Mouse (Mus musculus): ENCODE results near the gene Ccnt1.
"Not testable (repeated sequence)": the region's sequence is repeated elsewhere in the genome, so short reads cannot be mapped to it uniquely, and the experiment has no call there.

Ccnt1 gene

DNA sequence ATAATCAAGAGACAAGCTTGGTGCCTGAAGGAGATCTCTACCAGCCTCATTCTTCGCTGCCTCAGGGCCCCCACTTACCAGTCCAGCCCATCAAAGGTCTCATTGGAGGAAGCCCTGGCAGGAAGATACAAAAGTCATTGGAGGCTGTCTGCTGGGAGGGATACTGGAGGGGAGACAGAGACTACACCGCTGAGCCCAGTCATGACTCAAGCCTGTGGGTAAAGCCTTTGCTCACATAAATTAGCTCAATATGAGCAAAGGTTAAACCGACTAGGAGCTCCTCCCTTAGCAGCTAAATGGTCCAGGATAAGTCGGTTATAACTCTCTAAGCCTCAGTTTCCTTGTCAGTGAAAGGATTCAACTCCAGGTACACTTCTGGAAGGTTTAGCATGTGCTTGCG, 24.3 kb upstream of the Ccnt1 start:
- no peak for DNase-seq (ENCODE audit: low spot score in 2 of 2)

DNA sequence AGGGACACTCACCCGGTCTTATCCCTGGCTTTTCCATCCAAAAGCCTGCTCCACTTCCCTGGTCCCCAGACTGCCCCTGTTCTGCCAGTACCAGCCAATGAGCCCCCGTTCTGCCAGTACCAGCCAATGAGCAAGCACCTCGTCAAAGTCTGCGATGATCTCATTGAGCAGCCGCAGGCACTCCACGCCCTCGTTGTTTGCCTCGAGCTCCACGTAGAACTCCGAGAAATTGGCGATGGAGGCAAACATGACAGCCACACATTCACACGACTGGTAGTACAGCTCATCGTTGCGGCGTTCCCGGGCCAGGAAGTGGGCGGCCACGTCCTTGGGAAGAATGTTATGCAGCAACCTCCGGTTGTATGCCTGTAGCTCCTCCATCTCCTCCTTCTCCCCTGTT, 23.5 kb upstream of the Ccnt1 start:
- peak in 1 of 2 experiments; percentile 60 for DNase-seq (ENCODE audit: low spot score in 2 of 2)

DNA sequence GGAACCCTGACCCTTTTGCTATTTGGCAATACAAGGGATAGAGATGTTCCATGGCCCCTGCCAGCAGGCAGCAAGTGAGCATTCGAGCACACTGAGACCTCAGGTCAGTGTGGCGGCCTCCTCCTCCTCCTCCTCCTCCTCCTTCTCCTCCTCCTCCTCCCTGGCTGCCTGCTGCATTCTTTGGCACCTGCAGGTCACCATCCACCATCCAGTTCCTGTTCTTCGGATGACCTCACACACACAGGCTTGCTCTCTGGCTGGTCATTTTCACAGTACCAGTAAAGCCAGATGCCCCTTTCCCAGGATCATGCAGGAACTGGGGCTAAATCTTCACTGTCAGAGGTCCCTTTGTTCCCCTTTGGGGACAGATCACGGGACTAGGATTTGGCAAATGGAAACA, 20.7 kb upstream of the Ccnt1 start:
- DNase-seq (ENCODE audit: low spot score in 2 of 2): no peak

DNA sequence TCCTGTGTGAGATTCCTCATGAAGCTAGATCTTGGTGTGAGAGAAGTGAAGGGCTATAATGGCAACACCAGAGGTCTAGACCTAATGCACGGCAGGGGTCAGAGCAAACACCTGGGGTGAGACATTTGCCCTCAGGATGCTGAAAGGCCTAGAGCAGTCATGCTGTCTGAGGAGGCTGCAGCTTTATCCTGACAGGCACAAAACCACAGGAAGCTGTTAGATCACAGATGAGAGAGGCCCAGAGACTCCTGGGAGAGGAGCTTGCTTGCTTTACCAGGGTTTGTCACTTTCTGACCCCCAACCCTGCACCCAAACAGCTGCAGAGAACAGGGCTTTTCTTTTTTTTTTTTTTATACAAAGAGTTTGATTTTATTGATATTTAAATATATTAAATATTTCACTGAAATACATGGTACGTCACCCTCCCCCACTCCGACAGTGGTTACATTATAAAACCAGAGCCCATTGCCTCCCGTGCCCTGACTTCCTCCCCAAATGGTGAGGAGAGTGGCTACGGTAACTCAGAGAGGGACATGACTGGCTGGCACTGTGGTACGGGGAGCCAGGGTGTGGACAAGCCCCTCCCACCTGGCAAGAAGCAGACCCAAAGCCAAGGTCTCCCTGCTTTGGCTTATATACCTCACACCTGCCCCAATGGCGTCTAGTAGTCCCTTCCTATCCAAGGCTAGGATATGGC, 19.1 kb upstream of the Ccnt1 start:
- DNase-seq (ENCODE audit: low spot score in 2 of 2): no peak

DNA sequence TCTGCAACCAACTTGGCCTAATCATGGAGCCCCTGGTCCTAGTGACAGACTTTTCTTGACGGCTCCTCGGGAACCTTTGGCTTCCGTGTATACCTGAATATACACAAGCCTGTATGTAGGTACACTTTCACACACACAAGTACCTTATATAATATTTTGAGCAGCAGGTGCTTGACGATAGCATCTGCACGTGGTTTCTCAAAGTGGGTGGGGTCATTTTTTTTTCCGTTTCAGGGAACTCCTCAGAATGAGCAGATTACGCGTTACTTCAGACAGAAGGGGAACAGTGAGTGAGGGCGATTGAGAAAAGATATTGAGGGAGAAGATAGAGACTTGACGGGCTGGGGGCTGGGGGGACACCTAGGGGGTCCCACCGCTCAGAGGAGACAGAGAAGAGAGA, 17.0 kb upstream of the Ccnt1 start:
- DNase-seq (ENCODE audit: low spot score in 2 of 2): no peak

DNA sequence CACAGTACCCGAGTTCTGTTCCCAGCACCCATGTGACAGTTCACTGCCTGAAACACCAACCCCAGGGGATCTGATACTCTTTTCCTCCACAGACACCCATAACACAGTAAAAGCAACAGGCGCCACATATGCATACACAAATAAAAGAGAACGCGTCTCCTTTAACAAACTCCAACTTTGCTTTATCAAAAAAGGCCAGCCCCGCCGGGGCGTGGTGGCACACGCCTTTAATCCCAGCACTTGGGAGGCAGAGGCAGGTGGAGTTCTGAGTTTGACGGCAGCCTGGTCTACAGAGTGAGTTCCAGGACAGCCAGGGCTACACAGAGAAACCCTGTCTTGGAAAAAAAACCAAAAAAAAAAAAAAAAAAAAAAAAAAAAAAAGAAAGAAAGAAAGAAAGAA, 15.4 kb upstream of the Ccnt1 start:
- not testable (repeated sequence) for DNase-seq (ENCODE audit: low spot score in 2 of 2)

DNA sequence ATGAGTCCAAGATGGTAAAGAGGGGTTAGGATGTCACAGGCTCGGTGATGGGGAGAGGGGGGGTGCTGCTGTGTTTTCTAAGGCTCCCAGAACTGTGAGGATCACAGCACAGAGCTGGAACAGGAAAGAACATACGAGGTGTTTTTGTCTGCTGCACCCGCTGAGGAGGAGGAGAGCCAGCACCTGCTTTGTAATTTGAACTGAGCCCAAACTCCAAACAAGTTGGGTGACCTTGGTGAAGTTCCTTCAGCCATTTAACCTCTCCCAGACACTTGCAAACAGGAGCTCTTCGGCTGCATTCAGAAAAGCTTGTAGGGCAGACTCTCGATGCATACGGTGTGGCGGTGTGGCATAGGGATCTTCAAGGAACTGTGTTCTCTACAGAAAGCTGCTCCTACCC, 14.7 kb upstream of the Ccnt1 start:
- DNase-seq (ENCODE audit: low spot score in 2 of 2): no peak

DNA sequence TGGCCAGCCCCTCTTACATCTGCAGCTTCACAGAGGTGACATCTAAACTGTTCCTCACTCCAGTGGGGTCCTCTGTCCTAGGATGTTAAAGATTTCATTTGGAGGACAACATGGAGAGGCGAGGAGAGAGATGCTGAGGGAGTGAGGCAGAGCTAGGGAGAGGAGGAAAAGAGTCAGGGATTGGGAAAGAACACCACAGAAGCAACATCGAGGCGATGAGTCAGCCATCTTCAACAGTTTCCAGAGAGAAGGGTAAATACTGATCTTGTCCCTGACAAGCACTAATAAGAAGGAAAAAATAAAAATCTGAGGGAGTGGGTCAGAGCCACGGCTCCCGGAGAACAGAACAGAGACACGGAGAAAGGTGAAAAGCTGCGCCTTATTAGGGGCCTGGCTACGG, 12.3 kb upstream of the Ccnt1 start:
- DNase-seq (ENCODE audit: low spot score in 2 of 2): no peak

DNA sequence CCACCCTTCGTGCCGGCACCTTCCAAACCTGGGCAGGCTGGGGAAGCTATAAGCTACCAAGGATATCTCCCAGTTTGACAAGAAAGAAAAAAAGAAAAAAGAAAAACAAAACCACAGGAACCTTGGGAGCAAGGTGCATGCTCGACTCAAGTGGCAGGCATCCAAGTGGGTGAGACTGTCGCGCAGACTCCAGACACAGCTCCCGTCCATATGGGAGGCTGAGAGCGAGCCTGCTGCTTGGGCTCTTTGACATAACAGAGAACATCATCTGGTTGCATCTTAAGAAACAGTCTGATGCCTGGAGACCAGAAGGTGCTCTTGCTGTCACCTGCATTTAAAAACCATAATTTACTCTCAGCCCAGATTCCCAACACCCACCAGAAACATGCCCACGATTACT, 11.7 kb upstream of the Ccnt1 start:
- DNase-seq (ENCODE audit: low spot score in 2 of 2): peak in 1 of 2 experiments; percentile 30

DNA sequence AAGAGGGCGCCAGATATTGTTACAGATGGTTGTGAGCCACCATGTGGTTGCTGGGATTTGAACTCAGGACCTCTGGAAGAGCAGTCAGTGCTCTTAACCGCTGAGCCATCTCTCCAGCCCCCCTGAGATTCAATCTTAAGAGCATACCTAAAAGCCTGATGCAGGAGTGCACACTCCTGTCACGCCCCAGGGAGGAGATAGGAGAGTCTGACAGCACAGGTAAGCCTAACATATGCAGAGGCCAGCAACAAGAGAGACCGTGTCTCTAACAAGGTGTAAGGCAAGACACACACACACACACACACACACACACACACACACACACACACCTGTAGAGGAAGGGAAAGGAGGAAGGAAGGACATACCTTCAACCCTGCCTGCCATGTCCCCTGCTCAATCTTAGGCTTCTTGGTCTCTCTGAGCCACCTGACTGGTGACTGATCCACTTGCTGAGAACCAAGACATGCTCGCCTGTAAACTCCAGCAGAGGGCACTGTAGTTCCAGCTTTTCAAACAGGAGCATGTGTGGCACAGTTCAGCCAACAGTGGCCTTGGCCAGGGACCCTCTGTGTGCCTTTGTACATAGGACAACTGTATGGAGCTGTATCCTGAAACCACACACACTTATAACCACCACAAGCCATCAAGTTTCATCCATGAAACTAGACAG, 9.2 kb upstream of the Ccnt1 start:
- DNase-seq (ENCODE audit: low spot score in 2 of 2): peak in 1 of 2 experiments; percentile 83

DNA sequence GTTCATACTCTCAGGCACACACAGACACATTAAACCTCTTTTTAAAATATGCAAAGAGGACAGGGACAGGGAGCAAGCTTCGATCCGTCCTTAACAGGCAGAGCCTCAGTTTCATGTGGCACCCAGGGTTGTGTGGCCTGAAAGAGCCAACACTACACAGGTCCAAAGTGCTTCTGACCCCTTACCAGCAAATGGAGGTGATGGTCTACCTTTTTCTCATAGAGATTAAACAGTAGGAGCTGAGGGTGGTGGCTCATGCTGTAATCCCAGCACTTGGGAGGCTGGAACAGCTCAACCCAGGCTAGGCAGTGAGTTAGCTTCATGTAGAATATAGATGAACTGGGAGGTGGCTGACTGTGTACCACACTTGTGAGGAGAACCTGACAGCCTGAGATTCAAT, 8.6 kb upstream of the Ccnt1 start:
- DNase-seq (ENCODE audit: low spot score in 2 of 2): no peak

DNA sequence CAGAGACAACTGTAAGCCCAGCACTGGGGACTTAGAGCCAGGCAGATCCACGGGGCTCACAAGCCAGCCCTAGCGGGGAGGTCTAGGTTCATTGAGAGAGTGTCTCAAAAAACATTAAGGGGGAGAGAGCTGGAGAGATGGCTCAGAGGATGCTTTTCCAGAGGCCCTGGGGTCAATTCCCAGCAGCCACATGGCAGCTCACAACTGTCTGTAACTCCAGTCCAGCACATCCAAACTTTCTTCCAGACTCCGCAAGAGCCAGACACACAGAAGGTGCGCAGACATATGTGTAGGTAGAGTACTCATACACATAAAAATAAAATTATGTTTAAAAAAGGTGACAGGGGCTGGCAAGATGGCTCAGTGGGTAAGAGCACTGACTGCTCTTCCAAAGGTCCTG, 2.6 kb upstream of the Ccnt1 start:
- no peak for DNase-seq (ENCODE audit: low spot score in 2 of 2)

DNA sequence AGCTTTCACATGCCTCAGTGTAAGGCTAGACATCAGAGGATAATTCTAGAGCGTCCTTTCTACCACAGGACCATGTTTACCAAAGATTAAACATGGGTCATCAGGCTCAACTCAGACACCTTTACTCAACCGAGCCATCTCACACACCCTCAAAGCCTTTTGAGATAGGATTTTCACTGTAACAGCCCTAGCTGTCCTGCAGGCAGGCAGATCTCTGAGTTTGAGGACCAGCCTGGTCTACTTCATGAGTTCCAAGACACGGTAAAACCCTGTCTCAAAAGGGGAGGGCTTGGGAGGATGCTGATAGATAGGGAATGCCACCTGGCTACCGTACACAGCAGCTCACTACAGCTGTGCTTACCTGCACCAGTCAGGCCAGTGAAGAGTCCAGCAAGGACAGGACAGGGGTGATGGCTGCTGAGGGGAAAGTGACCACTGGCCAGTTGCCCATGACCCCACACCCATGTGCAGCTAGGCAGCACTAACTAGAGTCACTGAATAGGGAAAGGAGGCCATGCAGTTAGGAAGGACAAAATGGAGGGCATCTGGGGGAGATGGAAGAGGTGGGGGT, 843 bp downstream of the Ccnt1 start:
- DNase-seq (ENCODE audit: low spot score in 2 of 2): no peak

DNA sequence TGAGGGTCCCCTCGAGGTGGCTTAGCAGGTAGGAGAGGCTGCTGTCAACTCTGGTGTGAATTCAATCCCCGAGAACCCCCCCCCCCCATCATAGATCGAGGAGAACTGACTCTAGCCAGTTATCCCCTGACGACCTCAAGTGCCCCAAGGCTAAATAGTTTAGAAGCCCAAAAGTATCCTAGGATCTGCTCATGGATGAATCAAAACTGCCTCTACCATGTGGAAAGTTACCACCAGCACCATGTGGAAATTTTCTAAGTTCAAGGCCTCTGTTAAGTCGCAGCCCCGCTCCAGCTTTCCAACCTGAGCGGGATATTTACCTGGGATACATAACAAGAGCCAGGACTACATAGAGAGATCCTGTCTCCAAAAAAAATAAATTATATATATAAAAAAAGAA, 1.5 kb downstream of the Ccnt1 start:
- DNase-seq (ENCODE audit: low spot score in 2 of 2): no peak

DNA sequence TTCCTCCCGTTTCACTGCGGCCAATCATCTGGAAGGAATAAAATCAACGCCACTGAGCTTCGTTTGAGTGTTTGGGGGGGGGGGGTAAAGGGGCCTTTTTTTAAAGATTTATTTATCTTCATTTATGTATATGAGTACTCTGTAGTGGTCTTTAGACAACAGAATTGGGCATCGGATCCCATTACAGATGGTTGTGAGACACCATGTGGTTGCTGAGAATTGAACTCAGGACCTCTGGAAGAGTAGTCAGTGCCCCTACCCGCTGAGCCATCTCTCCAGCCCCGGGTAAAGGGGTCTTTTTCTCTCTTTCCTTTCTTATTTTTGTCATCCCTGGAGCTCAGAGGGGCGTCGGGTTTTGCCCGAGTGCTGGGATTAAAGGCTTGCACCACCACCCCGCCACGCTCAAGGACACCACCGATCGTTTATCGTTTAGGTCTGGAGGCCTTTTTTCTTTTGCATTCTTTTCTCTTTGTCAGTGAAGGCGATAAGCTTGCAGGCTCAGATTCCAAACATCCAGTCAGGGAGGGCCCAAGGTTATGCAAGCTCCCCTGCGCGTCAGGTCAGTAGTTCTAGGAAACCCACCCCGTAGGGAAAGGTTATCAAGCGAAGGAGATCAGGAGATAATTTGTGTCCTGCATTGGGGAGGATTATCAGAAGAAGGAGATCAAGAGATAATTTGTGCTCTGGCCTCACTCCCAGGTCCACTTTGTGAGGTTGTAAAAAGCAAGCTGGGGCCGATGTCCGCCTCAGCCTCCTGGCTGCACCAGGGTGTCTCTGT, 2.3 kb downstream of the Ccnt1 start:
- DNase-seq (ENCODE audit: low spot score in 2 of 2): no peak

DNA sequence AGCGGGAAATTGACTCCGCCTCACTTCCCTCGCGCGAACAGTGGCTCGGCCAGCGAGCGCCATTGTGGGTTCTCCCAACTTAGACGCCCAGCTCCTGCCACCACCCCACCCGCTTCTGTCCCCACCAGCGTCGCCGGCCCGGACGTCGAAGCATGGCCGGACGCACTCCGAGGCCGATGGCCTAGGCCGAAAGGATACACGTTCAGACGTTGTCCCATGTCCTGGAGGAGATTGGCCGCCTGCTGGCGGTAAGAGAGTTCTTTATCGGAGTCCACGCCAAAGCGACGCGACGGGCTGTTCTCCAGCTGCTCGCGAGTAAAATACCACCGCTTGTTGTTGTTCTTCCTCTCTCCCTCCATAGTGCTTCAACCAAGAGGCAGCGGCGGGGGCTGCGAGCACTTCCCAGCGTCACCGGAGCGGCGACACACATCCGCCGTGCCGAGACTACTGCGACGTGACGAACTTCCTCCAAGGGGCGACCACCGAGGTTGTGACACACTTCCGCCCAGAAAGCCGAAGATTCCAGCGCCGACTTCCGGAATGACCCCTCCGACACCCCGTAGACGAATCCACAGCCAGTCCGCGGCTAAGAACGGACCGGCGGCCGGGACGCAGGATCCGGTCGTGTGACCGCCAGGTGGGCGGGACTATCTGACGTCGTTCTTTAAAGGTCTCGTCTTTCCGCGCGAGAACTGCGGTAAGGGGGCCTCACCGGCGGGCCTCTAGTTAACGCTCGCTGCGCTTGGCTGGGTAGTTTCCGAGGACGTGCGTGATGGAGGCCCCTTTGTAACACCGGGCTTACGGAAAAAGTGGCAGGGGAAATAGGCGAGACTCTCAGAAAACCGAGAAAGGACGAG, 3.2 kb downstream of the Ccnt1 start:
- peak; percentile 99 to 100 for DNase-seq (ENCODE audit: low spot score in 2 of 2)

DNA sequence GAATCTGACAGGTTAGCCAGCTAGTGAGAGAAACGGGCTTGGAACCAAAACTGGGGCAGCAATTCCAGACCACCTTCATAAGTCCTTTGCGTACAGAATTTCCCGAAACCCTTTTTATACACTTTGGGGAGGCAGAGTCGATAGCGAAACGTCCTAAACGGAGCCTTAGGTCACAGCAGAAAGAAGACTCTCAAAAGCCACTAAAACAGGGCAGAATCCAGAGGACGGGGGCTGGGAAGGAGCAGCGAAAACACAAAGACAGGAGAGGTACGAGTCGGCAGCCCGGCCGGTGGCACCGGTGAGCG, 3.8 kb downstream of the Ccnt1 start:
- DNase-seq (ENCODE audit: low spot score in 2 of 2): no peak

DNA sequence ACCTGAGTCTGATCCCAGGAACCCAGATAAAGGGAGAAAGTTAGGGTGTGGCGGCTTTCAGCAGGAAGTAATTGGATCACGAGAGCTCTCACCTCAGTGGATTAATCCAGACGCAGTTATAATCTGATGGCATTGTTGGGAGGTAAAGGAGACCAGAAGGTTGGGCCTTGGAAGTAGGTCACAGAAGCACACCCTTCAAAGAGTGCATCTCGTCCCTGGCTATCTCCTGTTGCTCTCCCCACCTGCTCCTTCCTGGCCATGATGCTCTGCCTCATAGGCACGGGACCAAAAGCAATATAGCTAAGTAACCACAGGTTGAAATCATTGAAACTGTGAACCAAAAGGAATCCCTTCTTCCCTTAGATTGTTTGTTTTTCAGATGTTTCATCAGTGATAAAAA, 13.5 kb downstream of the Ccnt1 start:
- DNase-seq (ENCODE audit: low spot score in 2 of 2): no peak

DNA sequence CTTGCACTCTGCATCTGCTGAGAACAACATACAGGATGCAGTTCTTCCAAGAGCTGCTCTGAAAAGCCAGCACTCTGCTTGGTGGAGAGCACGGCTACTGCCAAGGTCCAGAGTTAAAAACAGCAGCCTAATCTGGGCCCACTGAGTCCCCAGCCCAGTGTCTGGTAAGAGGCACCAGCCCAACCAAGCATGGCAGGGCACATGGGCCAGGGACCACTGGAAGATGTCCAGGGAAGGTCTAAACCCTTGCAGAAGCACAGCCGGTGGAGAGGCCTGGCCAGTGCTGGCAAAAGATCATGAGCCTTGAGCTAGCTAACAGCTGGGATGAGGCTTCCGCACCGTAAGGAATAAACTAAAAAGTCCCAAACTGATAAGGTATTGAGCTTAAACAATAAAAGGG, 14.8 kb downstream of the Ccnt1 start:
- no peak for DNase-seq (ENCODE audit: low spot score in 2 of 2)

DNA sequence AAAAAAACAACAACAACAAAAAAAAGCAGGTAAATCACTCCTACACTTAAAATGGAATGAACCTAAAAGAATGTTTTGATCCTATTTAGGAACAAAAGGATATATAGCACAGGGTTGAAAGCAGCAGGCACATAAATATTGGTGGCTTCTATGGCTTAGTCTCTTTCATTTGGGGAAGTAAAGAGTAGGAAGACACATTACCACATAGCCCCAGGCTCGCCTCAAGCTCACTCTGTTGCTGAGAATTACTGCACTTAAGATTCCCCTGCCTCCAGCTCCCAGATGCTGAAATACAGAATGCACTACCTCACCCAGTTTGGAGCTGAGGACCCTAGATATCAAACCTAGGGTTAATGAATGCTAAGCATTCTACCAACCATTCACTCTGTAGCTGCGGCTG, 18.0 kb downstream of the Ccnt1 start:
- no peak for DNase-seq (ENCODE audit: low spot score in 2 of 2)

DNA sequence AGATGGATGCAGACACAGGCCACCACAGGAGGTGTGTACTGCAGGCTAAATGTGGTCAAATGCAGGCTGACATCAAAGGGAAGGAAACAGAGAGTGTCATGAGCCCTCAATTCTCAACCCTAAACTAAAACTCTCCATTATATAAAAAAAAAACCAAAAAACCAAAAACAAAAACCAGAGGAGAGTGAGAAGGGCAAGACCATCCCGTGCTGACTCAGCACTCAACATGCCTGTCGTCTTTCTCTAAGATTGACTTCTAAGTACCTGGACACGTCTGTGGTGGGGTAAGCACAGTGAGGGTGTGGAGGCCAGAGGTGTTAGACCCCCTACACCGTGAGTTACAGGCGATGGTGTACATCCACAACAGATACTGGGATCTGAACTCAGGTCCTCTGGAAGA, 23.9 kb downstream of the Ccnt1 start:
- DNase-seq (ENCODE audit: low spot score in 2 of 2): no peak

DNA sequence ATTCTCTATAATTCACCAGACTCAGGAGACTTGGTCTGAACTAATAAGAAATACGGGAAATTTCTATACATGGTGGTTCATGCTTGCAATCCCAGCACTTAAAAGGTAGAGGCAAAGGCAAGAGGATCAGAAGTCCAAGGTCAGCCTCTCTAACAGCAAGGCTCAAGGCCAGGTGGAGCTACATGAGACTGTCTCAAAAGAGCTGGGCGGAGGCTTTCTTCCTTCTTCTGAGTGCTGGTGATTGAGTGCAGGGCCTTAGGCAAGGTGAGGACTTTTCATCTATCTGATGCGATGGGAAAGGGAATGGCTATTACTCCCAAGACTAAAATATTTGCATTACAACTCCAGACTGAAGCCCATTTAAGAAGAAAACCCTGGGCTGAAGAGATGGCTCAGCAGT, 25.6 kb downstream of the Ccnt1 start:
- no peak for DNase-seq (ENCODE audit: low spot score in 2 of 2)
